Mouse (Mus musculus) intestine, embryonic 15.5 days (tissue): ENCODE results near the gene Hsd17b12. TPM values are rescaled to one million over a fixed set of nuclear protein-coding genes. Genes with fewer than 3 reads are reported as not detected.
A peak's percentile ranks its signal among the peaks of the same experiment; 100 is the strongest.

ENCODE experiments used
- ATAC-seq: fragments of 200-750 bp; cut with Nextera tagmentation; 2 replicates; pipeline ENCODE4 v1.8.0; 2017; ENCODE audit warnings: moderate TSS enrichment, moderate library complexity
- H3K27ac ChIP-seq: fragments of 300-500 bp; sonication (generic); 2 replicates; pipeline ENCODE4 v1.5.1; 2015; ENCODE audit warnings: mild to moderate bottlenecking, inconsistent platforms
- H3K27me3 ChIP-seq: fragments of 300-500 bp; sonication (generic); replicated peaks from 2 replicates; pipeline ENCODE4 v1.6.1; 2015; ENCODE audit warnings: inconsistent platforms
- H3K36me3 ChIP-seq: fragments of 300-500 bp; sonication (generic); 2 replicates; pipeline ENCODE4 v1.6.1; 2015; ENCODE audit warnings: inconsistent platforms
- H3K4me1 ChIP-seq: fragments of 300-500 bp; sonication (generic); replicated peaks from 2 replicates; pipeline ENCODE4 v1.6.1; 2015; ENCODE audit warnings: inconsistent platforms
- H3K4me2 ChIP-seq: fragments of 300-500 bp; sonication (generic); replicated peaks from 2 replicates; pipeline ENCODE4 v1.6.1; 2015; ENCODE audit warnings: mild to moderate bottlenecking, inconsistent platforms
- H3K4me3 ChIP-seq: fragments of 300-500 bp; sonication (generic); replicated peaks from 2 replicates; pipeline ENCODE4 v1.5.1; 2015; ENCODE audit warnings: inconsistent platforms
- H3K9ac ChIP-seq: fragments of 300-500 bp; sonication (generic); 2 replicates; pipeline ENCODE4 v1.6.1; 2015; ENCODE audit warnings: inconsistent platforms
- H3K9me3 ChIP-seq: fragments of 300-500 bp; sonication (generic); 2 replicates; pipeline ENCODE4 v1.6.1; 2016; ENCODE audit warnings: inconsistent platforms
- WGBS: fragments of 180-500 bp; shearing (Covaris S2); methylation state at CpG from one replicate; pipeline ENCODE4 v1.1.7; 2015; 5-methylcytosine and 5-hydroxymethylcytosine counted together
- polyA plus RNA-seq: library from polyadenylated mRNA; unstranded; fragments of >200 nt; fragmentation: Nextera tagmentation; extraction: Ambion mirVana; gene quantifications from 2 replicates; pipeline ENCODE4 v1.2.1, GENCODE M21; 2015

Hsd17b12 gene
- polyA plus RNA-seq, 1 experiment from 2014 or later = 159 TPM

DNA sequence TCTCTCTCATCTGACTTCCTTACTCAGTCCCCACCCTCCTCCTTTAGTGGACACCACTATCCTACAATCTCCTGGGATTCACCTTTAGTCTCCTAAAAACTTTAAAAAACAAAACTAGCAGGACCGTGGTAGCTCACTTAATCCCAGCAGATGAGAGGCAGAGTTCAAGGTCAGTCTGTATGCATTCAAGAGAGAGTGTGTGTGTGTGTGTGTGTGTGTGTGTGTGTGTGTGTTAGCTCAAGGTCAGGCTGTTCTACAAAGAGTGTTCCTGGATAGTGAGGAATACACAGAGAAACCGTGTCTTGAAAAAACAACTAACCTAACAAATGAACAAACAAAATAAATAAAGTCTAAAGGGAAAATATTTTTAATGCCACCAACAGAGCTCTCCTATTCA, 12.6 kb downstream of the Hsd17b12 start:
- no peak overlapping the region for H3K9ac ChIP-seq
- H3K27ac ChIP-seq = no peak overlapping the region
- 43% methylated on average over 2 of the region's 2 CpGs for WGBS
- H3K4me2 ChIP-seq = no peak overlapping the region
- no peak for ATAC-seq
- no peaks in the 10 kb centered on the region for H3K9me3 ChIP-seq
- no peaks in the 10 kb centered on the region for H3K36me3 ChIP-seq
- no peaks in the 10 kb centered on the region for H3K27me3 ChIP-seq
- no peaks in the 10 kb centered on the region for H3K4me1 ChIP-seq
- H3K4me3 ChIP-seq = no peak overlapping the region

GRCm38 (mm10) chr2:94144520-94145145, 13.1 kb downstream of the Hsd17b12 start:
- H3K9me3 ChIP-seq = no peaks in the 10 kb centered on the region
- ATAC-seq = no peak
- H3K4me2 ChIP-seq = no peak overlapping the region
- 62% methylated on average over 7 of the region's 7 CpGs for WGBS
- no peak overlapping the region for H3K4me3 ChIP-seq
- H3K27ac ChIP-seq = no peak overlapping the region
- no peak overlapping the region for H3K9ac ChIP-seq
- H3K27me3 ChIP-seq = no peaks in the 10 kb centered on the region
- no peaks in the 10 kb centered on the region for H3K4me1 ChIP-seq
- no peaks in the 10 kb centered on the region for H3K36me3 ChIP-seq

GRCm38 (mm10) chr2:94141293-94141692, 16.5 kb downstream of the Hsd17b12 start:
- H3K9ac ChIP-seq = no peak overlapping the region
- no peak overlapping the region for H3K4me3 ChIP-seq
- no peaks in the 10 kb centered on the region for H3K27me3 ChIP-seq
- no peak overlapping the region for H3K4me2 ChIP-seq
- no peak for ATAC-seq
- H3K4me1 ChIP-seq = no peaks in the 10 kb centered on the region
- H3K36me3 ChIP-seq = no peaks in the 10 kb centered on the region
- no peak overlapping the region for H3K27ac ChIP-seq
- 50% methylated on average over 3 of the region's 3 CpGs for WGBS
- no peaks in the 10 kb centered on the region for H3K9me3 ChIP-seq

DNA sequence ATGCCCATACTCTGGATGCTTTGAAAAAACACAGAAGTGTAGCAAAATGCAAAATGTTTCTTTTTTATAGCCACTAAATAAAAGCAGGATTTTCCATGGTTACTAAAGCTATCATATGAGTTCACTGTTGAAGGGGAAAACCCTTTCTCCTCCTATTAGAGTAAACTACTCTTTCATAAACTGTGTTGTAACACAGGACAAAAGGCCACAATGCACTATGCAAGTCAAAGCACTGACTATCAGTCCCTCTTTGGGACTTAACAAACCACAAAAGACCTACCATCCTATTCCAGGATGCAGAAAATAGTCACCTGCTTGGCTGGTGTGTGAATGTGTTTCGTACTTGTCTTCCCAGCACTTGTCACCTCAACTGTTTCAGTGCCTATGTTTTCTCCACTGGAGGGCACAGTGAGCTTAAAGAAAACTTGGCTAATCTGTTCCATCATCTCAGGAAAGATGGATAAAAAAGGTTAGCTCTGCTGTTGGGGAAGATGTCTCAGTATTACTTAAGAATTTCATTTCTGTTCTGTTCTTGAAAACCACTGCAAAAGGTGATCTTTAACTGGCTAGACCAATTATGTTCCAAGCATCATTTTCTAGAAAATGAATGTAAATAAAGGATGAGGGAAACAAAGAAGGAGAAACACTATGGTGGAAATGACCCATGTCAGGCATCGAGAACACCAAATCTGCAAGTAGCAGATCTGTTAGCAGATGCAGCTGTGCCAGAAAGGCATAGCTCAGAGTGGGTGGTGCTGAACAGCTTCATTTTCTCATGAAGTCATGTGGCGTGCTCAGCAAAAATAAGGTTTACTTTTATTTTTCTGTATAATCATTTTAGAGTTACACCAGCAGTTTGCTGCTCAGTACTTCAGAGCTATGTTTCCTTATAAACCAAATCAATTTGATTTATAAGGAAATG, 19.0 kb downstream of the Hsd17b12 start:
- H3K27ac ChIP-seq = no peak overlapping the region
- H3K9ac ChIP-seq = no peak overlapping the region
- H3K27me3 ChIP-seq = no peaks in the 10 kb centered on the region
- WGBS = 82% methylated on average over 3 of the region's 3 CpGs
- H3K4me1 ChIP-seq = no peaks in the 10 kb centered on the region
- H3K9me3 ChIP-seq = no peaks in the 10 kb centered on the region
- ATAC-seq = no peak
- H3K4me3 ChIP-seq = no peak overlapping the region
- H3K4me2 ChIP-seq = no peak overlapping the region
- no peaks in the 10 kb centered on the region for H3K36me3 ChIP-seq

DNA sequence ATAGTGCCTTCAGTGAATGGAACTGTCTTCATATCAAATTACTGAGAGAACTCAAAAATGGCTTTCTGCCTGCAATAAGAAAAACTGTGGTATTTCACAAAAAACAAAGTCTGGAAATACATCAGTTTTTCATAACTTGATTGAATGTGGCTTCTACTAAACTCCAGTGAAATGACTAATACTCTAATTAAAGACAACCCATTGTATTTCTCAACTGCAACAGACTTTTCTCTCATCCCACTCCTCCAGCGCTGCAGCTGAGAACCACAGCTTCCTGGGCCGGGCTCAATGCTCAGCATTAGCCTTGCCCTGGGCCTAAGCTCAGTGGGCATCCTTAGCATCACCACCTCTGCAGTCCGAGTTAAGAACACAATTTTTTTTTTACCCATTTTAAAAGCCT, 20.9 kb downstream of the Hsd17b12 start:
- 89% methylated on average over 3 of the region's 3 CpGs for WGBS
- Histone ChIP-seq H3K27ac (no peak overlapping the region), H3K4me3 (no peak overlapping the region), H3K4me2 (no peak overlapping the region), H3K9ac (no peak overlapping the region), H3K36me3 (no peaks in the 10 kb centered on the region), H3K4me1 (no peaks in the 10 kb centered on the region), H3K9me3 (no peaks in the 10 kb centered on the region), H3K27me3 (no peaks in the 10 kb centered on the region)
- ATAC-seq = no peak

DNA sequence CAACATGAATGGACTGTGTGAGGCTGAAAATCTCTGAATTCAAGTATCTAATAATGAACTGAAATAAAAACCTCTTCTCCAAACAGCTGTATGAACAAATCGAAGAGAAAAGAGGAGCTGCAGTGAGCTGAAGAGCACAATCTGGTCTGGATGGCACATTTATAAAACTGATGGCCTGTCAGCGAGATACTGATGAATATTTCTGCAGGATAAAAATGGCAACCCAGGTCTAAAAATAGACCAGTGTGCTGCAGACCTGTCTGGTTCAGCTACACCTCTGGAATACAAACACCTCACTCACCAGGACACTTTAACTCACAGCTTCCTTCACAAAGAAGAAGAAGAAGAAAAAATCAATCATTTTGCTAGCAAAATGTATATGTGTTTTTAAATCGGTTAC, 29.3 kb downstream of the Hsd17b12 start:
- Histone ChIP-seq H3K36me3 (no peaks in the 10 kb centered on the region), H3K27me3 (no peaks in the 10 kb centered on the region), H3K9ac (no peak overlapping the region), H3K4me1 (0 out of 2 replicates have a peak, but pooled peaks cover under 1% of the 10 kb centered on the region), H3K27ac (no peak overlapping the region), H3K4me2 (no peak overlapping the region), H3K9me3 (no peaks in the 10 kb centered on the region), H3K4me3 (no peak overlapping the region)
- WGBS = 73% methylated on average over 3 of the region's 3 CpGs
- ATAC-seq = no peak

DNA sequence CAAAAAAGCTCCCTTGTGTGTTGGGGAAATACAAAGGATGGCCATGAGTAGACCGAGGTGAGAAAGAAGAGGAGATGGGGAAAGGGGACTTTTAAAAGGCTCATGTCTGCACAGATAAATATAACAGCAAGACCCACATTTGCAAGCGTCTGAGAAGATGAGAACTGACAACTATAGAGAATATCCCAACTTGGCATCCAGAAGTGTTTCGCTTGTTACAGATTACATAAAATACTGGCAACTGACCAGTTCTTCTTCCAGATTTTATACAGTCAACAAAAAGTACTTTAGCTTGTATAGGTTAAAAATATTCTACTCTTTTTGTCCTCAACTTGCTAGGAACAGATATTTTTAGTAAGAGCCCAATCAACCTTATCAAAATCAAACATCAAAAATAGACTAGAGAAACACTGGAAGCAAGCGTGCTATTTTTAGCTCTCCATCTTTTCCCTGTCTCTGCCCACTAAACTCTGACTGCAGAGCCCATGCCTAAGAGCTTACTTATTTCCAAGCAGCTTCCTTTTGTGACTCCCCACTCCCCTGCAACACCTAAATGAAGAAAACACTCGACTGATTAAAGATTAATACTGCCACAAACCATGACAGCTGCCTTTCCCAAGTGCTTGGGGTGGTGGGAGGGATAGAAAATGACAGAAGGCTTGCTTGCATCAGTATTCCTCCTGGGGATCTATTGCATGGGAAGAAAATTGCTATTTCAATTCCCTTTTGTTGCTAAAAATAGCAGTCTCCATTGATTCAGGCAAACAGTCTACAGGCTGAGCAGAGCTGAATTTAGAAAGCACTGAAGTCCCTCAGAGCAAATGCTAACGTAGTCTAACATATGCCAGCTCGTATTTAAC, 35.4 kb downstream of the Hsd17b12 start:
- H3K4me2 ChIP-seq = no peak overlapping the region
- H3K4me3 ChIP-seq = no peak overlapping the region
- no peak for ATAC-seq
- peaks cover 4% of the 10 kb centered on the region; the same call in 1 of the 2 replicates for H3K4me1 ChIP-seq
- H3K9ac ChIP-seq = no peak overlapping the region
- no peaks in the 10 kb centered on the region for H3K36me3 ChIP-seq
- no peaks in the 10 kb centered on the region for H3K9me3 ChIP-seq
- H3K27ac ChIP-seq = no peak overlapping the region
- no peaks in the 10 kb centered on the region for H3K27me3 ChIP-seq
- WGBS = 48% methylated on average over 7 of the region's 7 CpGs

DNA sequence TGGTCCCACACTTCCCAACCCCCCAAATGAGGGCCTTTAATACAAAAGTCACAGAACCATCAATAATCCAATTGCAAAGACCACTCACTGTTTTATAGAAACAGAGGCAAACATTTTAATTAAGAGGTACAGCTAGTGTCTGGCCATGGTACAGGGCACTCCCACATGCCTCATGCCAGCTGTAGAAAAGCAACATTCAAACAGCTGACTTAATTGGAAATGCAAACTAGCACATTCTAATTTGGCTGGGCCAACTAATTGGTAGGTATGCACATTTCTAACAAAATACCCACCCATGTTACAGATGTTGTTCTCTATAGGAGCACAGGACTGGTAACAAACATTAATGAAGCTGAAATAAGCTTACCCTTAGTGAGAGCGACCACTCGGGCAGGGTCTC, 54.0 kb downstream of the Hsd17b12 start:
- H3K27ac ChIP-seq = no peak overlapping the region
- H3K27me3 ChIP-seq = no peaks in the 10 kb centered on the region
- H3K9me3 ChIP-seq = no peaks in the 10 kb centered on the region
- no peak overlapping the region for H3K4me2 ChIP-seq
- no peaks in the 10 kb centered on the region for H3K4me1 ChIP-seq
- WGBS = 94% methylated on average over 2 of the region's 2 CpGs
- H3K4me3 ChIP-seq = no peak overlapping the region
- H3K36me3 ChIP-seq = no peaks in the 10 kb centered on the region
- no peak for ATAC-seq
- no peak overlapping the region for H3K9ac ChIP-seq

DNA sequence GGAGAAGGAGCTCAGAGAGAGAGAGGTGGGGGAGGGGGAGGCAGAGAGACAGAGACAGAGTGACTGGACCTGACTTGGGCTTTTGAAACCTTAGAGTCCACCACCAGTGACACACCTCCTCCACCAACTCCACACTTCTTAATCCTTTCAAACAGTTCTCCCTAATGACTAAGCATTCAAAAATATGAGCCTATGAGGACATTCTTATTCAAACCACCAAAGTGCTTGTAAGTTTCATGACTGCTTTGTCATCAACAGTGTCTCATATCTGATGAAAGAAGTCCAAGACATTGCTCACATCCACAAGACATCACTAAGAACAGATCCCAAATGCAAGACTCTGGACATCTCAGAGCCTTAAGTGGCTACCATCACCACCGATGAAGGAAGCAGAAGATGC, 67.9 kb downstream of the Hsd17b12 start:
- Histone ChIP-seq H3K9ac (no peak overlapping the region), H3K36me3 (no peaks in the 10 kb centered on the region), H3K27ac (no peak overlapping the region), H3K4me2 (no peak overlapping the region), H3K9me3 (no peaks in the 10 kb centered on the region), H3K4me1 (no peaks in the 10 kb centered on the region), H3K27me3 (no peaks in the 10 kb centered on the region), H3K4me3 (no peak overlapping the region)
- WGBS = 100% methylated on average over 1 of the region's 1 CpGs
- no peak for ATAC-seq

GRCm38 (mm10) chr2:94069482-94069881, 88.3 kb downstream of the Hsd17b12 start:
- no peaks in the 10 kb centered on the region for H3K27me3 ChIP-seq
- no peak for ATAC-seq
- H3K4me2 ChIP-seq = no peak overlapping the region
- 85% methylated on average over 5 of the region's 5 CpGs for WGBS
- no peaks in the 10 kb centered on the region for H3K4me1 ChIP-seq
- peaks cover 3% of the 10 kb centered on the region; the same call in 1 of the 2 replicates for H3K36me3 ChIP-seq
- H3K4me3 ChIP-seq = no peak overlapping the region
- no peak overlapping the region for H3K27ac ChIP-seq
- no peaks in the 10 kb centered on the region for H3K9me3 ChIP-seq
- H3K9ac ChIP-seq = no peak overlapping the region

DNA sequence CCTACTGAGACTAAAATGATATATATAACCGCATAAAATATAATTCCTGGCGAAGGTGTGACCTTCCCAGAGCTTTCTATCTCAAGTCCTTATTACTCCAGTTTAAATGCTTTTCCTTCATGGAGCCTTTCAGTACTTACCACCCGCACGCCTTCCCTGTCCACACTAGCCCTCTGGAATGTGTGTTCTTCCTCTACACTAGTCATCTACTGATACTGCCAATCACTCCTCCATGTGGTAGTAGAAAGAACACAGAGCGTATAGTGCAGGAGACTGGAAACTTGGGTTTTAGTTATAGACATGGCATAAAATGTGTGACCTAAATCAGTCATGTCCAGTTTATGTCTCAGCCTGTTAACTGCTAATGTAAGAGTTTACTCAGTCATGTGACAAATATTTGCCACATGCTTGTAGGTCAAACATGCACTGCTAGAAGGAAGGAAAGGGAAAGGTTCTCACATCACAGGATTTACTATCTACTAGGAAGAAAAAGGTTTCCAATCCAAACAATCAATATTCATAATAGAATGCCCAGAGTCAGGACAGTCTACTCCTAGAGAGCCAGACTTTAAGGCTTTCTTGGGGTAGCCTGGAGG, 91.1 kb downstream of the Hsd17b12 start:
- Histone ChIP-seq H3K27ac (no peak overlapping the region), H3K27me3 (no peaks in the 10 kb centered on the region), H3K4me2 (no peak overlapping the region), H3K9me3 (no peaks in the 10 kb centered on the region), H3K4me3 (no peak overlapping the region), H3K4me1 (no peaks in the 10 kb centered on the region), H3K36me3 (peaks cover 3% of the 10 kb centered on the region; the same call in 1 of the 2 replicates), H3K9ac (no peak overlapping the region)
- no peak for ATAC-seq
- 89% methylated on average over 5 of the region's 5 CpGs for WGBS

DNA sequence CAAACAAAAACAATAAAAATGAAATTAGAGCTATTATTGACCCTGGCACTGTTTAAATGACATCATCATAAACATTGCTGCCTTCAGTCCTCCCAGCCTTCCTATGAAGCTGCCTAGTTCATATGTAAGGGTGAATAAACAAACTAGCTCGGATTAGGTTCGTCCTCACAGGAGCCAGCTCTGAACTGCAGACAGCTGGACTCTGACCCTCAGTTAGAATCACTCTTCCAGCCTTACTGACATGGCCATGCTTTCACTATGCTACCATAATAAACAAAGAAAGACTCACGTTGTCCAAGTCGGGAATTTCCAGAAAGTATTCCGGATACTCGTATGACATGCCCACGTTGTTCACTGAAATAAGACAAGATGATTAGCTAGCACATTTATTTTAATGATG, 91.6 kb downstream of the Hsd17b12 start:
- H3K27me3 ChIP-seq = no peaks in the 10 kb centered on the region
- 0 out of 2 replicates have a peak, but pooled peaks have one; percentile 58 for ATAC-seq
- no peak overlapping the region for H3K4me3 ChIP-seq
- no peaks in the 10 kb centered on the region for H3K9me3 ChIP-seq
- H3K4me2 ChIP-seq = no peak overlapping the region
- H3K36me3 ChIP-seq = peaks cover 3% of the 10 kb centered on the region; the same call in 1 of the 2 replicates
- H3K4me1 ChIP-seq = no peaks in the 10 kb centered on the region
- no peak overlapping the region for H3K9ac ChIP-seq
- 53% methylated on average over 7 of the region's 7 CpGs for WGBS
- no peak overlapping the region for H3K27ac ChIP-seq
